Mouse (Mus musculus): ENCODE measurements around the gene Kif21b. TPM values are rescaled to one million over a fixed set of nuclear protein-coding genes. Genes with fewer than 3 reads are reported as not detected.

Gene Kif21b
- polyA plus RNA-seq, 1 experiment from 2014 or later = 78.3 TPM

DNA sequence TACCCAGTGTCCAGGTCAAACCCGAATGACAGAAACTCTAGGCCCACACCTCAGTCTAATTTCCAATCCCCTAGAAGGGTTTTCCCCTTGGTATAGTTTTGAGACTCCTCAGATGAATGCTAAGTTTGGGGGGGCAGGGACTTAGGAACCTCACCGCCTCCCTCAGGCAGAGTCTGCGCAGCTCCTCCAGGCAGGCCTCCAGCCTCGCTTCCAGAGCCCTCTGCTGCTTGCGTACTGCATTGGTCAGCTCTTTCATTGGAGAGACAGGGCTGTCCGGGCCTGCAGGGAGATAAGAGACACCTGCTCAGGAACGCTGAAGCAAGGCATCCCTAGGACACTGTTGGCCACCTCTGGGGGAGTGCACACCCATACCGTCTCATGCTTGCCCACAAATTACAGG lies 95.4 kb downstream of the Kif21b start:
- H3K4me3 ChIP-seq (replicated peaks; ENCODE audit: low read length) = no peak overlapping the region
- 96% methylated on average over 8 of the region's 8 CpGs for WGBS

More for the DNA sequence above, 95.4 kb downstream of the Kif21b start:
- no peak overlapping the region for H3K27ac ChIP-seq (ENCODE audit: low read length)
- peaks cover 28% of the 10 kb centered on the region for H3K4me1 ChIP-seq (replicated peaks; ENCODE audit: control insufficient read depth, insufficient read depth, low read length)
- H3K9ac ChIP-seq (replicated peaks; ENCODE audit: low read depth, low read length) = no peak overlapping the region
- no peaks in the 10 kb centered on the region for H3K27me3 ChIP-seq (replicated peaks; ENCODE audit: control insufficient read depth, insufficient read depth, low read length)
- no peak for ATAC-seq
- no peaks in the 10 kb centered on the region; the same call in none of the 2 replicates for H3K36me3 ChIP-seq (ENCODE audit: control insufficient read depth, insufficient read depth)
- no peak overlapping the region for H3K4me2 ChIP-seq (ENCODE audit: low read length)
- no peaks in the 10 kb centered on the region for H3K9me3 ChIP-seq (ENCODE audit: control insufficient read depth, low read length)

Other genes starting within 250 kb of the Kif21b start
- gene Pkp1, start 212.2 kb upstream of the Kif21b start, polyA plus RNA-seq (2015; fragmentation: Nextera tagmentation; extraction: Ambion mirVana) = 0.07 and 0.08 TPM in 2 replicates
- gene Igfn1, start 125.0 kb upstream of the Kif21b start, polyA plus RNA-seq (2015; fragmentation: Nextera tagmentation; extraction: Ambion mirVana) = not detected in 2 replicates
- gene Tmem9, start 123.2 kb upstream of the Kif21b start, polyA plus RNA-seq (2015; fragmentation: Nextera tagmentation; extraction: Ambion mirVana) = 141 and 146 TPM in 2 replicates
- not detected in 2 replicates for gene Ascl5, start 80.6 kb upstream of the Kif21b start, polyA plus RNA-seq (2015; fragmentation: Nextera tagmentation; extraction: Ambion mirVana)
- gene Cacna1s, start 78.6 kb upstream of the Kif21b start, polyA plus RNA-seq (2015; fragmentation: Nextera tagmentation; extraction: Ambion mirVana) = 0.32 and 0.54 TPM in 2 replicates
- gene Mroh3, start 81.4 kb downstream of the Kif21b start, polyA plus RNA-seq (2015; fragmentation: Nextera tagmentation; extraction: Ambion mirVana) = 0.16 TPM in 1 of 2 replicates, not detected in the other
- gene Inava, start 102.9 kb downstream of the Kif21b start, polyA plus RNA-seq (2015; fragmentation: Nextera tagmentation; extraction: Ambion mirVana) = 4.2 and 5.2 TPM in 2 replicates
- gene Gpr25, start 129.5 kb downstream of the Kif21b start, polyA plus RNA-seq (2015; fragmentation: Nextera tagmentation; extraction: Ambion mirVana) = not detected in 2 replicates
- 30.8 and 32.0 TPM in 2 replicates for gene Camsap2, start 214.7 kb downstream of the Kif21b start, polyA plus RNA-seq (2015; fragmentation: Nextera tagmentation; extraction: Ambion mirVana)